Mouse (Mus musculus) midbrain, embryonic 14.5 days (tissue): ENCODE measurements around the gene Gjd3. TPM values are rescaled to one million over a fixed set of nuclear protein-coding genes. Genes with fewer than 3 reads are reported as not detected.
A peak's percentile ranks its signal among the peaks of the same experiment; 100 is the strongest.

Experiments
- ATAC-seq: fragments of 200-750 bp; cut with Nextera tagmentation; 2 replicates; pipeline ENCODE4 v1.8.0; 2017; ENCODE audit warnings: moderate number of reproducible peaks, moderate library complexity; ENCODE audit not compliant: low FRiP score, low TSS enrichment
- DNase-seq: peaks from one replicate; pipeline ENCODE4 v3.0.0-alpha.2; 2015
- H3K27ac ChIP-seq: fragments of 300-500 bp; sonication (generic); replicated peaks from 2 replicates; pipeline ENCODE4 v1.5.1; 2014; ENCODE audit warnings: mild to moderate bottlenecking, low read depth, low read length, moderate library complexity
- H3K27me3 ChIP-seq: fragments of 300-500 bp; sonication (generic); 2 replicates; pipeline ENCODE4 v1.6.1; 2014; ENCODE audit warnings: low read length, control low read depth, mixed read lengths; ENCODE audit not compliant: control insufficient read depth, insufficient read depth
- H3K36me3 ChIP-seq: fragments of 300-500 bp; sonication (generic); 2 replicates; pipeline ENCODE4 v1.6.1; 2014; ENCODE audit warnings: low read length, control low read depth; ENCODE audit not compliant: control insufficient read depth, insufficient read depth
- H3K4me1 ChIP-seq: fragments of 300-500 bp; sonication (generic); 2 replicates; pipeline ENCODE4 v1.6.1; 2014; ENCODE audit warnings: mild to moderate bottlenecking, antibody characterized with exemption, low read length, control low read depth; ENCODE audit not compliant: control insufficient read depth, insufficient read depth
- H3K4me2 ChIP-seq: fragments of 300-500 bp; sonication (generic); 2 replicates; pipeline ENCODE4 v1.6.1; 2014; ENCODE audit warnings: mild to moderate bottlenecking, low read length, moderate library complexity
- H3K4me3 ChIP-seq: fragments of 300-500 bp; sonication (generic); replicated peaks from 2 replicates; pipeline ENCODE4 v1.5.1; 2014; ENCODE audit warnings: low read depth, low read length
- H3K9ac ChIP-seq: fragments of 300-500 bp; sonication (generic); replicated peaks from 2 replicates; pipeline ENCODE4 v1.6.1; 2014; ENCODE audit warnings: mild to moderate bottlenecking, low read length, moderate library complexity
- H3K9me3 ChIP-seq: fragments of 300-500 bp; sonication (generic); 2 replicates; pipeline ENCODE4 v1.6.1; 2016; ENCODE audit warnings: low read length, control low read depth, mixed read lengths; ENCODE audit not compliant: control insufficient read depth
- WGBS: fragments of 180-500 bp; shearing (Covaris S2); extraction: QIAGEN DNeasy Blood & Tissue Kit; methylation state at CpG from one replicate; pipeline ENCODE4 v1.1.7; 2014; 5-methylcytosine and 5-hydroxymethylcytosine counted together
- polyA plus RNA-seq: library from polyadenylated mRNA; unstranded; fragments of >200 nt; fragmentation: Nextera tagmentation; extraction: Ambion mirVana; gene quantifications from 2 replicates; pipeline ENCODE4 v1.2.1, GENCODE M21; 2014

The Gjd3 gene
- polyA plus RNA-seq, 1 experiment from 2014 or later = 0.70 TPM

DNA sequence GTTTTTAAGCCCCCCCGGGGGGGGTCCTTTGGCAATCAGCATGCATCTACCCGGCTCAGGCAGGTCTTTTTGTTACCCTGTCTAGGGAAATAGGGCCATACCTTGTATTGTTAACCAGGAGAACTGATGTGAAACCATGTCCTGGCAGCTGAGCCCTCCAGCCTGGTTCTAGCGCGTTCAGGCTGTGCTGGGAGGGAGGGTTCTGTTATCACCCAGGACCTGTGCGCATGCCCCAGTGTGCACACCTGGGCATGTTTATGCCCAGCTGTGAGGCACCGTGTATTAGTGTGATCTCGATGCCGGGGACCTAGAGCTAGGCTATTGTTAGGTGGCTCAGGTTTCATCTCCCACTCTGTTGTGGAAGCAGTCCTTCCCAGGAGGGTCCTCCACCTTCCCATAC lies 21.1 kb downstream of the Gjd3 start:
- H3K27me3 ChIP-seq = peaks cover 18% of the 10 kb centered on the region
- H3K4me2 ChIP-seq = peak overlapping the region; percentile 86
- peak overlapping the region; percentile 57 for H3K4me3 ChIP-seq
- H3K27ac ChIP-seq = no peak overlapping the region
- 11% methylated on average over 8 of the region's 8 CpGs for WGBS
- no peak for DNase-seq
- H3K9me3 ChIP-seq = no peaks in the 10 kb centered on the region
- peaks cover 72% of the 10 kb centered on the region for H3K4me1 ChIP-seq
- no peak for ATAC-seq
- H3K9ac ChIP-seq = peak overlapping the region; percentile 23; the same call in 1 of the 2 replicates
- no peaks in the 10 kb centered on the region for H3K36me3 ChIP-seq

DNA sequence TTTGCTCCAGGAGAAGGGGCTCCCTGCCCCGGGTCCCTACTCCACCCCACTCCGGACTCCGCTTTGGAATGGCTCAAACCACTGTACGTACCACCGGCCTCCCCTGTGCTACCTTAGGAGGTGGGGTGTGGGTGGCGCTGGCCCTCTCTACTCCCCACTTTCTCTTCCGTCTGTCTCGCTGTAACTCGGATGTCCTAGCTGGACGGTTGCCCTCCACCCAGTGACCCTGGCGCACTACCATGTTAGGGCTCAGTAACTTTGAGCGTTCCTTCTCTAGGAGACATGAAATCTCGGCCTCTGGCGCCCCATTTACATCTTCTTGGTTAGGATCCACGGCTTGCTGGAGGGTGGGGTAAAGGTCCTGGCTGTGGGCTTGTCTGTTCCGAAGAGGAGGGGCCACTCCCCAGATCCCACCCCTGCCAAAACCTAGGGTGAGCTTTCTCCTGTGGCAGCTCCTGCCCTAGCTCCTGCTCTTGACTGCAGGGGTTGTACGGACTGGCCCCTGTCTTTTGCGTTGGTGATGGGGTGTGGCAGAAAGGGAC lies 21.7 kb downstream of the Gjd3 start:
- Histone ChIP-seq H3K27me3 (peaks cover 18% of the 10 kb centered on the region), H3K4me3 (peak overlapping the region; percentile 57), H3K27ac (no peak overlapping the region), H3K9me3 (no peaks in the 10 kb centered on the region), H3K4me1 (peaks cover 66% of the 10 kb centered on the region), H3K9ac (peak overlapping the region; percentile 66; the same call in 1 of the 2 replicates), H3K4me2 (peak overlapping the region; percentile 86), H3K36me3 (no peaks in the 10 kb centered on the region)
- WGBS = 5% methylated on average over 18 of the region's 18 CpGs
- no peak for DNase-seq
- no peak for ATAC-seq

- peaks cover 63% of the 10 kb centered on the region for H3K4me1 ChIP-seq
- under 1% methylated on average over 52 of the region's 53 CpGs for WGBS
- ATAC-seq (peak; percentile 15; the same call in 1 of the 2 replicates), DNase-seq (peak; percentile 77)
- peaks cover 18% of the 10 kb centered on the region for H3K27me3 ChIP-seq
- H3K9me3 ChIP-seq = no peaks in the 10 kb centered on the region
- no peaks in the 10 kb centered on the region for H3K36me3 ChIP-seq
- peak overlapping the region; percentile 57 for H3K4me3 ChIP-seq
- 0 out of 2 replicates have a peak overlapping the region, but pooled peaks have one; percentile 8 for H3K27ac ChIP-seq
- peak overlapping the region; percentile 86 for H3K4me2 ChIP-seq
- H3K9ac ChIP-seq = peak overlapping the region; percentile 66
These were observed 22.4 kb downstream of the Gjd3 start for GRCm38 (mm10) chr11:98960313-98960906.

- peaks cover 18% of the 10 kb centered on the region for H3K27me3 ChIP-seq
- DNase-seq (peak; percentile 78), ATAC-seq (0 out of 2 replicates have a peak, but pooled peaks have one; percentile 9)
- peak overlapping the region; percentile 57 for H3K4me3 ChIP-seq
- peak overlapping the region; percentile 66 for H3K9ac ChIP-seq
- H3K36me3 ChIP-seq = no peaks in the 10 kb centered on the region
- peaks cover 62% of the 10 kb centered on the region for H3K4me1 ChIP-seq
- WGBS = under 1% methylated on average over 43 of the region's 43 CpGs
- peak overlapping the region; percentile 61; the same call in 1 of the 2 replicates for H3K27ac ChIP-seq
- no peaks in the 10 kb centered on the region for H3K9me3 ChIP-seq
- H3K4me2 ChIP-seq = peak overlapping the region; percentile 86
These were observed 23.1 kb downstream of the Gjd3 start for GRCm38 (mm10) chr11:98959437-98960312.

DNA sequence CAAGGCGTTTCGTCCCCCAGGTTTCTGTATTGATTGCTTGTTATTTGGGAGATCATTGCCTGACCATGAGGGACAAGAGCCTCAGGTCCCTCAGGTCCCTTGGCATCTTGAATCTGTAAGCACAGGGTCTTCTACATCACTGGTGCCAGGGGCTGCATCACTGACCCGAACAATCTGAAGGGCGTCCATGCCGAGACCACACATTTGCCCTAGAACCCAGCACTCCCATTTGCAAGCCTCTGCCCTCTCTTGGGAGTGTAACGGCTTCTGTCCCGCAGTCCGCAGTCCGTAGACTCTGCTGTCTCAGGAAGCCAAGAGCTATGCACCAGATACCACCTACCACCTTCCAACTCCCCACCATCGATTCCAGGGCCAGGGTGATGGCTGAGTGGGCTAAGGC lies 26.5 kb downstream of the Gjd3 start:
- Histone ChIP-seq H3K4me1 (peaks cover 42% of the 10 kb centered on the region), H3K9ac (no peak overlapping the region), H3K27me3 (peaks cover 6% of the 10 kb centered on the region; the same call in 1 of the 2 replicates), H3K4me3 (no peak overlapping the region), H3K4me2 (no peak overlapping the region), H3K36me3 (no peaks in the 10 kb centered on the region), H3K9me3 (no peaks in the 10 kb centered on the region), H3K27ac (no peak overlapping the region)
- ATAC-seq (no peak), DNase-seq (no peak)
- WGBS = 82% methylated on average over 10 of the region's 10 CpGs

DNA sequence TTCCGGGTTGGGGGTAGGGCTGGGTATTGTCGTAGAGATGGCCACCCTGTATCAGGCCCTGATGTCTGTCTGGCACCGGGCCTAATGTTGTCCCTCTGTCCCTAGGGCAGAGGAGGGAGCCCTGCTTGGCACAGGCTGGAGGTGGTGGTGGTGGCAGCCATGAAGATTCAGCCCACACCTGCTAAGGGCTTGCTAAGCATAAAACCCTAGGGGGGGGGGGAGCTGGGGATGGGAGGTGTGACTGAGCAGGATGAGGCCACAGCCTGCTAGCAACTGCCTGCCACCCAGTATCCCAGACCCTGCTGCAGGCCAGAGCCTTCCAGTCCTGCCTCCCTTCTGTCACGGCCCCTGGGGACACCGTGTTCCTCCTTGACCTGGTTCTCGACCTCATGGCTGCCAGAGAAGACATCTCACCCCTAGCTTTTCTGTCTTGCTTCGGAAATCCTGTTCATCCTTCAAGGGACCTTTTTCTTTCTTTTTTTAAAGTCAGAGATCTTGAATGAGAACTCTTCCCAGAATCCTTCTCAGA lies 27.0 kb downstream of the Gjd3 start:
- ATAC-seq = no peak
- no peak overlapping the region for H3K9ac ChIP-seq
- H3K36me3 ChIP-seq = no peaks in the 10 kb centered on the region
- no peaks in the 10 kb centered on the region for H3K9me3 ChIP-seq
- 38% methylated on average over 7 of the region's 7 CpGs for WGBS
- H3K4me1 ChIP-seq = peaks cover 40% of the 10 kb centered on the region
- peaks cover under 1% of the 10 kb centered on the region; the same call in 1 of the 2 replicates for H3K27me3 ChIP-seq
- no peak for DNase-seq
- H3K4me3 ChIP-seq = no peak overlapping the region
- H3K27ac ChIP-seq = peak overlapping the region; percentile 53; the same call in 1 of the 2 replicates
- no peak overlapping the region for H3K4me2 ChIP-seq

- peak overlapping the region; percentile 53 for H3K27ac ChIP-seq
- no peaks in the 10 kb centered on the region for H3K36me3 ChIP-seq
- no peak overlapping the region; the same call in 1 of the 2 replicates for H3K9ac ChIP-seq
- peaks cover 38% of the 10 kb centered on the region for H3K4me1 ChIP-seq
- no peak overlapping the region for H3K4me2 ChIP-seq
- no peaks in the 10 kb centered on the region for H3K27me3 ChIP-seq
- ATAC-seq (no peak; the same call in 1 of the 2 replicates), DNase-seq (peak; percentile 56)
- WGBS = 18% methylated on average over 17 of the region's 17 CpGs
- no peaks in the 10 kb centered on the region for H3K9me3 ChIP-seq
- no peak overlapping the region for H3K4me3 ChIP-seq
These were observed 27.8 kb downstream of the Gjd3 start for GRCm38 (mm10) chr11:98954801-98955706.
